In genomic region chr10:89532929-89533727, GRCm38 (mm10) we compare ENCODE assay signal across 10 mouse cellular contexts. TPM values are rescaled to one million over a fixed set of nuclear protein-coding genes. Genes with fewer than 3 reads are reported as not detected.
DNase-seq lines count a peak whose midpoint lies in the region; ATAC-seq and TF ChIP-seq lines count a peak whose summit lies in the region.
"Had no signal": no experiment of that assay in that cellular context is flagged by ENCODE, and none has a peak within 500 bp of the region (broad histone marks: within the 10 kb centered on the region; RNA-seq: fewer than 3 reads in every experiment).

Gene Nr1h4, minus strand, starts transcription at chr10:89533585.

- H3K9me3 ChIP-seq in liver, embryonic 15.5 days (replicated peaks): no peaks in the 10 kb centered on the region

- TF ChIP-seq CTCF in left cerebral cortex, adult 2 months (IDR thresholded peaks at IDR 0.05): no peak
- no peak for TF ChIP-seq CTCF in brain, embryonic 14.5 days (IDR thresholded peaks at IDR 0.05; ENCODE audit: borderline replicate concordance, extremely low read depth, insufficient read depth, insufficient read length)

- H3K4me1 ChIP-seq in liver, embryonic 15.5 days (replicated peaks): no peaks in the 10 kb centered on the region; the same call in 1 of the 2 replicates

- WGBS in liver, embryonic 15.5 days (ENCODE audit: insufficient replicate concordance): 55% methylated on average over 17 of the region's 17 CpGs

- peak within 1 kb of the TSS; percentile 35 for H3K4me2 ChIP-seq in liver, embryonic 15.5 days

- H3K27ac ChIP-seq in left cerebral cortex, adult 2 months: no peak within 1 kb of the TSS
- peak within 1 kb of the TSS; percentile 67 for H3K27ac ChIP-seq in liver, embryonic 15.5 days (replicated peaks)

- no peaks in the 10 kb centered on the region for H3K36me3 ChIP-seq in liver, embryonic 15.5 days (replicated peaks)

- TF ChIP-seq POLR2A in brain, embryonic 14.5 days (IDR thresholded peaks at IDR 0.05; ENCODE audit: borderline replicate concordance, extremely low read depth, insufficient read depth, insufficient read length, poor library complexity, severe bottlenecking): no peak

- no peak within 1 kb of the TSS for H3K9ac ChIP-seq in liver, embryonic 15.5 days

- DNase-seq in left cerebral cortex, postnatal 4 days: peak; percentile 74
- DNase-seq in left cerebral cortex, adult 2 months (ENCODE audit: extremely low spot score in 1 of 2, low spot score in 2 of 2): no peak
- DNase-seq in brain, embryonic 14.5 days (ENCODE audit: low read depth): peak; percentile 53
- peak; percentile 52 to 68 for DNase-seq in heart, postnatal 14 days
- DNase-seq in thymus, postnatal 25 days: no peak
- DNase-seq in spleen, adult 18-20 months: no peak
- no peak for DNase-seq in frontal cortex, postnatal 10 days (ENCODE audit: low spot score in 2 of 2)

- H3K4me3 ChIP-seq in left cerebral cortex, adult 2 months: no peak within 1 kb of the TSS
- H3K4me3 ChIP-seq in liver, embryonic 15.5 days (replicated peaks): peak within 1 kb of the TSS; percentile 32

- intact Hi-C loops in left cerebral cortex, postnatal 4 days (cut with DNase I): no loop called here
- intact Hi-C loops in left cerebral cortex, adult 2 months (cut with DNase I): no loop called here
- intact Hi-C loops in heart, postnatal 14 days (cut with DNase I): no loop called here

- peak; percentile 61 for ATAC-seq in liver, embryonic 15.5 days (ENCODE audit: insufficient read depth)

- H3K27me3 ChIP-seq in liver, embryonic 15.5 days: no peaks in the 10 kb centered on the region

RNA-seq across cellular contexts. Expression of gene Nr1h4, which starts in this region (rescaled TPM):
- under 1 TPM; 0.34 to 0.50 TPM for total RNA-seq in left cerebral cortex, postnatal 4 days (2021)
- total RNA-seq in left cerebral cortex, adult 2 months (2021): not detected
- polyA plus RNA-seq in brain, embryonic 14.5 days (2012; rRNA removed): 0.04 and 0.07 TPM in 2 replicates
- total RNA-seq in heart, postnatal 14 days (2021): under 1 TPM; 0.51 to 0.53 TPM
- polyA plus RNA-seq in liver, embryonic 15.5 days (2015; fragmentation: Nextera tagmentation; extraction: Ambion mirVana): 5.4 and 6.2 TPM in 2 replicates
- total RNA-seq: ES-E14; neutrophil, adult 5-6 weeks had no signal

Comparison
In these comparisons a context has a peak if more than half of its experiments do, and no peak if none do; other contexts are left out.
1. Peak in DNase-seq in left cerebral cortex, postnatal 4 days; RNA of the gene not detected or under 1 TPM.
2. Peak in DNase-seq in brain, embryonic 14.5 days; RNA of the gene not detected or under 1 TPM.
3. Peak in DNase-seq in heart, postnatal 14 days; RNA of the gene not detected or under 1 TPM.